Mouse (Mus musculus): ENCODE measurements around the gene Car6. TPM values are rescaled to one million over a fixed set of nuclear protein-coding genes. Genes with fewer than 3 reads are reported as not detected.

Car6 gene
- total and polyA plus RNA-seq, 3 experiments, result not detected

DNA sequence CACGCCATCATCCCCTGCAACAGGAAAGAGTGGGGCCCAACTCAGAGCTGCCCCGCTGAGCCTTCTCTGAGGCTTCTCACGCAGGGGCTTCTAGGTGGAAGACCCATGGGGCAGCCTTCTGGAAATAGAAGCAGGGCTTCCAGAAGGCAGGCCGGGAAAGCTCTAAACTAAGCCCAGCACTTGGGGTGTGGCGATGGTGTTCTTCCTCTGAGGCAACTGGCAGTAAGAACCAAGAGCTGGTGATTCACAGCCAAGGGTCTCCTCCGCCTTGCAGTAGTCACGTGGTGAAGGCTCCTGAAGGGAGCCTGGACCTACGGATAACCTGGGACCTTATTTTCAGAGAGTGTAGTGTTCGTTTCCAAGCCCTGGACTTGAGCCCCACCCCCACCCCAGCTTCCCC lies 2.9 kb downstream of the Car6 start:
- in situ Hi-C loops (cut with MboI; ENCODE audit: low pct_ligation_motif_present, low pct_unique_long_range_greater_than_20kb, low sequenced_read_pairs), result no loop called here
- Histone ChIP-seq H3K9me3 (replicated peaks; ENCODE audit: low read length) (no peaks in the 10 kb centered on the region), H3K36me3 (replicated peaks in 1 of 2; ENCODE audit: control insufficient read depth in 1 of 2, insufficient read depth in 1 of 2, low read length in 1 of 2) (no peaks in the 10 kb centered on the region), H3K9ac (ENCODE audit: insufficient read depth, low read depth) (no peak overlapping the region), H3K27me3 (replicated peaks) (peaks cover 10% of the 10 kb centered on the region), H3K27ac (ENCODE audit: insufficient read depth, low read depth) (no peak overlapping the region), H3K4me3 (replicated peaks in 1 of 3; ENCODE audit: low read depth in 2 of 3, low read length in 2 of 3, poor library complexity in 1 of 3) (no peak overlapping the region), H3K4me1 (ENCODE audit: control insufficient read depth in 1 of 2, insufficient read depth in 2 of 2) (no peaks in the 10 kb centered on the region), H3K4me2 (ENCODE audit: insufficient read depth, low read depth, poor library complexity, severe bottlenecking) (no peak overlapping the region), H3K79me2 (replicated peaks; ENCODE audit: control insufficient read depth, extremely low read depth, insufficient read depth, poor library complexity, severe bottlenecking) (no peaks in the 10 kb centered on the region)
- dilution Hi-C loops (cut with MboI; ENCODE audit: extremely low pct_ligation_motif_present, extremely low pct_unique_long_range_greater_than_20kb, low sequenced_read_pairs), result no loop called here
- no peak for TF ChIP-seq KAT2A (IDR thresholded peaks at IDR 0.05; ENCODE audit: insufficient replicate concordance, low read length)
- no peak for TF ChIP-seq MAZ (IDR thresholded peaks at IDR 0.05; ENCODE audit: low read depth, low read length)
- TF ChIP-seq UBTF (IDR thresholded peaks at IDR 0.05; ENCODE audit: low read depth, low read length), result no peak
- no peak for TF ChIP-seq ELF1 (IDR thresholded peaks at IDR 0.05; ENCODE audit: low read depth, low read length)
- no peak for TF ChIP-seq MYC (IDR thresholded peaks at IDR 0.05; ENCODE audit: low read depth, low read length)
- no peak for TF ChIP-seq IRF4 (IDR thresholded peaks at IDR 0.05; ENCODE audit: low read depth, low read length)
- DNase-seq (ENCODE audit: extremely low read depth), result no peak

DNA sequence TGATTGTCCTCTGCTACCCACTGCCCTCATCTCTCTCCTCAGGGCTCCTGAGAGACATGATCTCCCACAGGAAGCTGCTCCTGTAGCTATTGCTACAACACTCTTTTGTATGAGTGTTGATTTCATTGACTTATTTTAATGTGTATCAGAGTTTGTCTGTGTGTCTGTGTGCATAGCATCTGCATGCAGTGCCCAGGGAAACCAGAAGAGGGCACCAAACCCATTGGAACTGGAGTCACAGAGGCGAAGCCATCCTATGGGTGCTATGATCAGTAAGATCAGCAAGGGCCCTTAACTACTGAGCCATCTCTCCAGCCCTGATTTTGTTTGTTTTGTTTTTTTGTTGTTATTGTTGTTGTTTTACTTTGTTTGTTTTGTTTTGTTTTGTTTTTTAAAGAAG lies 7.2 kb downstream of the Car6 start:
- Histone ChIP-seq H3K36me3 (replicated peaks in 1 of 2; ENCODE audit: control insufficient read depth in 1 of 2, insufficient read depth in 1 of 2, low read length in 1 of 2) (no peaks in the 10 kb centered on the region), H3K79me2 (replicated peaks; ENCODE audit: control insufficient read depth, extremely low read depth, insufficient read depth, poor library complexity, severe bottlenecking) (no peaks in the 10 kb centered on the region), H3K27ac (ENCODE audit: insufficient read depth, low read depth) (no peak overlapping the region), H3K9ac (ENCODE audit: insufficient read depth, low read depth) (no peak overlapping the region), H3K4me3 (replicated peaks in 1 of 3; ENCODE audit: low read depth in 2 of 3, low read length in 2 of 3, poor library complexity in 1 of 3) (no peak overlapping the region), H3K27me3 (replicated peaks) (peaks cover under 1% of the 10 kb centered on the region), H3K4me1 (ENCODE audit: control insufficient read depth in 1 of 2, insufficient read depth in 2 of 2) (no peaks in the 10 kb centered on the region), H3K9me3 (replicated peaks; ENCODE audit: low read length) (no peaks in the 10 kb centered on the region), H3K4me2 (ENCODE audit: insufficient read depth, low read depth, poor library complexity, severe bottlenecking) (no peak overlapping the region)
- TF ChIP-seq SMC3 (IDR thresholded peaks at IDR 0.05; ENCODE audit: low read depth, low read length) (peak; percentile 79), RAD21 (IDR thresholded peaks at IDR 0.05; ENCODE audit: low read depth, low read length) (peak; percentile 85), CTCF (conservative IDR thresholded peaks at IDR 0.05 in 1 of 2, IDR thresholded peaks at IDR 0.05 in 1 of 2; ENCODE audit: low read depth in 2 of 2, low read length in 2 of 2) (peak; percentile 89 to 93), MAFK (IDR thresholded peaks at IDR 0.05; ENCODE audit: insufficient replicate concordance, low read length) (no peak)
- DNase-seq (ENCODE audit: extremely low read depth), result peak; percentile 74
- in situ Hi-C loops (cut with MboI; ENCODE audit: low pct_ligation_motif_present, low pct_unique_long_range_greater_than_20kb, low sequenced_read_pairs), result no loop called here
- dilution Hi-C loops (cut with MboI; ENCODE audit: extremely low pct_ligation_motif_present, extremely low pct_unique_long_range_greater_than_20kb, low sequenced_read_pairs), result no loop called here

DNA sequence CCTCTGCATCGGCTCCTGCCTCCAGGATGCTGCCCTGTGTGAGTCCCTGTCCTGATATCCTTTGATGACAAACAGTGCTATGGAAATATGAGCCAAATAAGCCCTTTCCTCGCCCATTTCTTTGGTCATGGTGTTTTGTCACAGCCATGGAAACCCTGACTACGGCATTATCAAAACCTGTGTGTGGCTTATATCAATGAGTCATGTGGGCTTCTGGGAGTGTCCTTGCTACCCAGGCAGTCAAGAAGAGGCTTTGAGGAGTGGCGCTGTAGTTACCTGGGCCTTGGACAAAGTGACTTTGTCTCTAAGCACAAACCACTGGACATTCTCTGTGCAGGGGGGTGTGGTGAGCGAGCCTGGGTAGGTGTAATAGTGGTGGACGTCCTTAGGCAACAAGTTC lies 8.9 kb downstream of the Car6 start:
- DNase-seq (ENCODE audit: extremely low read depth), result no peak
- H3K36me3 ChIP-seq (replicated peaks in 1 of 2; ENCODE audit: control insufficient read depth in 1 of 2, insufficient read depth in 1 of 2, low read length in 1 of 2), result no peaks in the 10 kb centered on the region
- dilution Hi-C loops (cut with MboI; ENCODE audit: extremely low pct_ligation_motif_present, extremely low pct_unique_long_range_greater_than_20kb, low sequenced_read_pairs), result no loop called here
- H3K4me3 ChIP-seq (replicated peaks in 1 of 3; ENCODE audit: low read depth in 2 of 3, low read length in 2 of 3, poor library complexity in 1 of 3), result no peak overlapping the region
- TF ChIP-seq MAZ (IDR thresholded peaks at IDR 0.05; ENCODE audit: low read depth, low read length) (no peak), HCFC1 (IDR thresholded peaks at IDR 0.05; ENCODE audit: low read depth, low read length) (no peak), NRF1 (IDR thresholded peaks at IDR 0.05; ENCODE audit: low read depth, low read length) (no peak), JUND (conservative IDR thresholded peaks at IDR 0.05; ENCODE audit: low read depth, low read length) (no peak), MYC (IDR thresholded peaks at IDR 0.05; ENCODE audit: low read depth, low read length) (no peak), IRF4 (IDR thresholded peaks at IDR 0.05; ENCODE audit: low read depth, low read length) (no peak), TBP (conservative IDR thresholded peaks at IDR 0.05; ENCODE audit: low read depth, low read length) (no peak), RAD21 (IDR thresholded peaks at IDR 0.05; ENCODE audit: low read depth, low read length) (no peak), E2F4 (IDR thresholded peaks at IDR 0.05; ENCODE audit: insufficient replicate concordance, low read depth, low read length) (no peak), CHD1 (IDR thresholded peaks at IDR 0.05; ENCODE audit: low read depth, low read length) (no peak), POLR2A (IDR thresholded peaks at IDR 0.05; ENCODE audit: low read depth, low read length) (no peak), ZC3H11A (IDR thresholded peaks at IDR 0.05; ENCODE audit: low read depth, low read length) (no peak), ZNF384 (IDR thresholded peaks at IDR 0.05; ENCODE audit: low read depth, low read length) (no peak), MXI1 (IDR thresholded peaks at IDR 0.05; ENCODE audit: low read depth, low read length) (no peak), TCF12 (IDR thresholded peaks at IDR 0.05; ENCODE audit: low read depth, low read length) (no peak), BHLHE40 (IDR thresholded peaks at IDR 0.05; ENCODE audit: low read depth, low read length) (no peak)
- H3K27me3 ChIP-seq (replicated peaks), result peaks cover 4% of the 10 kb centered on the region
- H3K79me2 ChIP-seq (replicated peaks; ENCODE audit: control insufficient read depth, extremely low read depth, insufficient read depth, poor library complexity, severe bottlenecking), result no peaks in the 10 kb centered on the region
- peaks cover 0 to 6% of the 10 kb centered on the region in 2 experiments; a peak in 2 of 4 replicates for H3K4me1 ChIP-seq (ENCODE audit: control insufficient read depth in 1 of 2, insufficient read depth in 2 of 2)
- no peak overlapping the region for H3K4me2 ChIP-seq (ENCODE audit: insufficient read depth, low read depth, poor library complexity, severe bottlenecking)
- H3K9me3 ChIP-seq (replicated peaks; ENCODE audit: low read length), result no peaks in the 10 kb centered on the region
- no peak overlapping the region for H3K27ac ChIP-seq (ENCODE audit: insufficient read depth, low read depth)
- in situ Hi-C loops (cut with MboI; ENCODE audit: low pct_ligation_motif_present, low pct_unique_long_range_greater_than_20kb, low sequenced_read_pairs), result no loop called here
- no peak overlapping the region for H3K9ac ChIP-seq (ENCODE audit: insufficient read depth, low read depth)
